Mouse (Mus musculus) liver, embryonic 13.5 days (tissue): Measurements from ENCODE around the gene Baz2b. TPM values are rescaled to one million over a fixed set of nuclear protein-coding genes. Genes with fewer than 3 reads are reported as not detected.

Source experiments
- ATAC-seq: fragments of 200-750 bp; cut with Nextera tagmentation; 2 replicates; pipeline ENCODE4 v1.8.0; 2017; ENCODE audit warnings: low read depth, mild to moderate bottlenecking, moderate number of reproducible peaks, moderate library complexity
- DNase-seq: peaks from one replicate; pipeline ENCODE4 v3.0.0; 2022
- H3K27ac ChIP-seq: fragments of 300-500 bp; sonication (generic); 2 replicates; pipeline ENCODE4 v1.5.1; 2015; ENCODE audit warnings: moderate library complexity, mild to moderate bottlenecking, inconsistent platforms
- H3K27me3 ChIP-seq: fragments of 300-500 bp; sonication (generic); 2 replicates; pipeline ENCODE4 v1.6.1; 2015; ENCODE audit warnings: mild to moderate bottlenecking, inconsistent platforms
- H3K36me3 ChIP-seq: fragments of 300-500 bp; sonication (generic); 2 replicates; pipeline ENCODE4 v1.6.1; 2015; ENCODE audit warnings: mild to moderate bottlenecking, inconsistent platforms
- H3K4me1 ChIP-seq: fragments of 300-500 bp; sonication (generic); replicated peaks from 2 replicates; pipeline ENCODE4 v1.6.1; 2015; ENCODE audit warnings: inconsistent platforms
- H3K4me2 ChIP-seq: fragments of 300-500 bp; sonication (generic); 2 replicates; pipeline ENCODE4 v1.6.1; 2015; ENCODE audit warnings: inconsistent platforms, mild to moderate bottlenecking, moderate library complexity
- H3K4me3 ChIP-seq: fragments of 300-500 bp; sonication (generic); replicated peaks from 2 replicates; pipeline ENCODE4 v1.5.1; 2015; ENCODE audit warnings: mild to moderate bottlenecking, inconsistent platforms
- H3K9ac ChIP-seq: fragments of 300-500 bp; sonication (generic); 2 replicates; pipeline ENCODE4 v1.6.1; 2015; ENCODE audit warnings: mild to moderate bottlenecking, inconsistent platforms
- H3K9me3 ChIP-seq: fragments of 300-500 bp; sonication (generic); replicated peaks from 2 replicates; pipeline ENCODE4 v1.6.1; 2016; ENCODE audit warnings: inconsistent platforms
- WGBS: fragments of 180-500 bp; shearing (Covaris S2); methylation state at CpG from one replicate; pipeline ENCODE4 v1.1.7; 2015; ENCODE audit not compliant: insufficient replicate concordance; 5-methylcytosine and 5-hydroxymethylcytosine counted together
- polyA plus RNA-seq: library from polyadenylated mRNA; unstranded; fragments of >200 nt; fragmentation: Nextera tagmentation; extraction: Ambion mirVana; gene quantifications from 2 replicates; pipeline ENCODE4 v1.2.1, GENCODE M21; 2015

Gene Baz2b
- polyA plus RNA-seq, 1 experiment from 2014 or later = 14.4 TPM

GRCm38 (mm10) chr2:60021138-60021537 is 188.5 kb downstream of the Baz2b start:
- no peak overlapping the region for H3K4me3 ChIP-seq

GRCm38 (mm10) chr2:60019546-60020250 is 189.9 kb downstream of the Baz2b start:
- Histone ChIP-seq H3K36me3 (no peaks in the 10 kb centered on the region), H3K27ac (peak overlapping the region; percentile 7; the same call in 1 of the 2 replicates), H3K9ac (no peak overlapping the region), H3K4me1 (no peaks in the 10 kb centered on the region), H3K9me3 (no peaks in the 10 kb centered on the region), H3K4me3 (no peak overlapping the region), H3K4me2 (no peak overlapping the region), H3K27me3 (no peaks in the 10 kb centered on the region)
- ATAC-seq (no peak), DNase-seq (no peak)
- WGBS = 72% methylated on average over 3 of the region's 3 CpGs

More at GRCm38 (mm10) chr2:60021138-60021537, 188.5 kb downstream of the Baz2b start:
- Histone ChIP-seq H3K4me1 (no peaks in the 10 kb centered on the region), H3K36me3 (no peaks in the 10 kb centered on the region), H3K4me2 (no peak overlapping the region), H3K9ac (no peak overlapping the region), H3K9me3 (no peaks in the 10 kb centered on the region), H3K27ac (no peak overlapping the region), H3K27me3 (no peaks in the 10 kb centered on the region)
- ATAC-seq = no peak
- no peak for DNase-seq
- 61% methylated on average over 6 of the region's 6 CpGs for WGBS

DNA sequence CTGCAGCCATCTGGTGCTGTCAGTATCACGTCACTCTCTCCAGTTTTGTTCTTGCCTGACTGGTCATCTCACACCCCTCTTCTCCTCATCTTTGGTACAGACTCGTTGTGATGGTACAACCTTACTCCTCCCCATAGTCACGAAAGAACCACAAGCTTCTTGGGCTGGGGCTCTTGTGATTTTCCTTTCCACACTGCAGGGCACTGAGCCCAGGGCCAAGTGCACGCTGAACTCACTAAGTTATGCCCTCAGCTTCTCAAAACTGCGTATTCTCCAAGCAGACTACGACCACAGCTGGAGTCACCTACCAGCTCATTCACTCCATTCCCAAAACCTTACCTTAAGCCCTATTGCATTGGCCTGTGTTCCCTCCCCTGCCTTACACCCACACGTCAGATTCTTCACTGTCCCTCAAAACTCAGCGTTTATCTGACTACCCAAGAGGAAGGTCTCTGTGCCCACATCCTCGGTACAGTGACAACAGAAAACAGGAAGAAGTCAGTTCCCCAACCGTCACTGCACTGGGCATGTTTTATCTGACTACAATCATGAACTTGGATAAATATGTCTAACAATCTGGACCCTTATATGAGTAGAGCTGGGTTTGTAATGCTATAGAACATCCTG is 190.7 kb downstream of the Baz2b start:
- Histone ChIP-seq H3K9ac (no peak overlapping the region), H3K27me3 (no peaks in the 10 kb centered on the region), H3K4me3 (no peak overlapping the region), H3K36me3 (no peaks in the 10 kb centered on the region), H3K4me2 (no peak overlapping the region), H3K27ac (peak overlapping the region; percentile 7; the same call in 1 of the 2 replicates), H3K9me3 (no peaks in the 10 kb centered on the region), H3K4me1 (no peaks in the 10 kb centered on the region)
- DNase-seq (no peak), ATAC-seq (no peak)
- 26% methylated on average over 10 of the region's 10 CpGs for WGBS

- Histone ChIP-seq H3K4me1 (no peaks in the 10 kb centered on the region), H3K27me3 (no peaks in the 10 kb centered on the region), H3K4me2 (no peak overlapping the region), H3K9me3 (no peaks in the 10 kb centered on the region), H3K9ac (no peak overlapping the region), H3K4me3 (no peak overlapping the region), H3K27ac (no peak overlapping the region), H3K36me3 (no peaks in the 10 kb centered on the region)
- DNase-seq (no peak), ATAC-seq (no peak)
- WGBS = 57% methylated on average over 3 of the region's 3 CpGs
These were observed 198.1 kb downstream of the Baz2b start for GRCm38 (mm10) chr2:60011526-60011925.

DNA sequence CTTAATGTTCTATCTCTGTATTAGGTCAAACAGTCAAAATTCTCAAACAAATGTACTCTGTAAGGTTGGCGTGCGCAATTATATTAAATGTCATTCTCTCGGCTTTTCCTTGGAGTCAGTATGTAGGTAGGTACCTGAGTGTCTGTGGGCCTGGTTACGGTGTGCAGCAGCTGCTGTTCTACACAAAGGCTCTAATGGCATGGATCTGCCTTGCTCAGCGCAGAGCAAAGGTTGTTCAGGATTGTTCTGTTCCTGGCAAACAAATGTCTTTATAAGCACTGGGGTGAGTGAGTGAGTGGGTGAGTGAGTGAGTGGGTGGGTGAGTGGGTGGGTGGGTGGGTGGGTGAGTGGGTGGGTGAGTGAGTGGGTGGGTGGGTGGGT is 206.0 kb downstream of the Baz2b start:
- ATAC-seq = no peak
- Histone ChIP-seq H3K4me1 (peaks cover 10% of the 10 kb centered on the region), H3K9ac (no peak overlapping the region), H3K36me3 (peaks cover 6% of the 10 kb centered on the region), H3K27me3 (no peaks in the 10 kb centered on the region), H3K4me3 (no peak overlapping the region), H3K9me3 (no peaks in the 10 kb centered on the region), H3K4me2 (no peak overlapping the region), H3K27ac (no peak overlapping the region)
- DNase-seq = no peak
- WGBS = 83% methylated on average over 5 of the region's 5 CpGs

- H3K27ac ChIP-seq = no peak overlapping the region
- H3K36me3 ChIP-seq = peaks cover 6% of the 10 kb centered on the region
- WGBS = 50% methylated on average over 5 of the region's 5 CpGs
- H3K9ac ChIP-seq = no peak overlapping the region
- H3K27me3 ChIP-seq = no peaks in the 10 kb centered on the region
- H3K4me2 ChIP-seq = no peak overlapping the region
- peaks cover 13% of the 10 kb centered on the region for H3K4me1 ChIP-seq
- ATAC-seq = peak; percentile 67
- no peaks in the 10 kb centered on the region for H3K9me3 ChIP-seq
- no peak overlapping the region for H3K4me3 ChIP-seq
- no peak for DNase-seq
These were observed 206.5 kb downstream of the Baz2b start for GRCm38 (mm10) chr2:60003038-60003664.

- H3K4me3 ChIP-seq = no peak overlapping the region
- DNase-seq = no peak
- peaks cover 6% of the 10 kb centered on the region for H3K36me3 ChIP-seq
- no peaks in the 10 kb centered on the region for H3K9me3 ChIP-seq
- 87% methylated on average over 4 of the region's 4 CpGs for WGBS
- peaks cover 22% of the 10 kb centered on the region for H3K4me1 ChIP-seq
- no peak for ATAC-seq
- H3K9ac ChIP-seq = no peak overlapping the region
- H3K4me2 ChIP-seq = no peak overlapping the region
- H3K27me3 ChIP-seq = no peaks in the 10 kb centered on the region
- H3K27ac ChIP-seq = no peak overlapping the region
These were observed 209.4 kb downstream of the Baz2b start for GRCm38 (mm10) chr2:60000268-60000667.

- H3K27ac ChIP-seq = no peak overlapping the region
- DNase-seq = no peak
- ATAC-seq = no peak
These were observed 212.0 kb downstream of the Baz2b start for GRCm38 (mm10) chr2:59997479-59998228.

GRCm38 (mm10) chr2:59996911-59997310 is 212.7 kb downstream of the Baz2b start:
- Histone ChIP-seq H3K4me3 (no peak overlapping the region), H3K4me2 (no peak overlapping the region), H3K27ac (no peak overlapping the region), H3K9me3 (no peaks in the 10 kb centered on the region), H3K27me3 (no peaks in the 10 kb centered on the region), H3K9ac (no peak overlapping the region), H3K36me3 (peaks cover 3% of the 10 kb centered on the region; the same call in 1 of the 2 replicates), H3K4me1 (peaks cover 19% of the 10 kb centered on the region)
- no peak for ATAC-seq
- DNase-seq = no peak
- WGBS = 85% methylated on average over 5 of the region's 5 CpGs

More at GRCm38 (mm10) chr2:59997479-59998228, 212.0 kb downstream of the Baz2b start:
- Histone ChIP-seq H3K4me2 (no peak overlapping the region), H3K27me3 (no peaks in the 10 kb centered on the region), H3K4me1 (peaks cover 12% of the 10 kb centered on the region), H3K9me3 (no peaks in the 10 kb centered on the region), H3K36me3 (peaks cover 3% of the 10 kb centered on the region; the same call in 1 of the 2 replicates), H3K4me3 (no peak overlapping the region), H3K9ac (no peak overlapping the region)
- 60% methylated on average over 8 of the region's 8 CpGs for WGBS

DNA sequence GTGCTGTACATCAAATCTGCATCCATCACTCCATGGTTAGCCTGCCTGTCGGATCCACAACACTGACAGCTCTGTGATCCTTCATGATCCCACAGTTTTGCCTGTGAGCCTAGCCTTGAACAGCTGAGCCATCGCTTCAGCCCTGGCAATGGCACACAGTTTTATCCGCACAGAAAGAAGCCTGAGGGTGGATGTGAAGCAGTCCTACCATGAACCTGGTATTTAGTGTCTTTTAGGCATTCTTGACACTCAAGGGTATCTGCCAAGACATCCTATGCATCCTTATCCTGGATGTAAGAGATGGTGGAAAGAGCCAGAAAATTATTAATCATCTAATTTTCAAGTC is 216.5 kb downstream of the Baz2b start:
- no peak for DNase-seq
- no peak for ATAC-seq
- peaks cover 22% of the 10 kb centered on the region for H3K4me1 ChIP-seq
- H3K9me3 ChIP-seq = no peaks in the 10 kb centered on the region
- H3K9ac ChIP-seq = no peak overlapping the region
- no peak overlapping the region for H3K4me3 ChIP-seq
- WGBS = 77% methylated on average over 3 of the region's 3 CpGs
- H3K36me3 ChIP-seq = no peaks in the 10 kb centered on the region
- H3K27me3 ChIP-seq = no peaks in the 10 kb centered on the region
- no peak overlapping the region for H3K27ac ChIP-seq
- H3K4me2 ChIP-seq = no peak overlapping the region

- Histone ChIP-seq H3K4me2 (no peak overlapping the region), H3K9ac (no peak overlapping the region), H3K27ac (no peak overlapping the region), H3K36me3 (no peaks in the 10 kb centered on the region), H3K27me3 (no peaks in the 10 kb centered on the region), H3K9me3 (no peaks in the 10 kb centered on the region), H3K4me1 (peaks cover 17% of the 10 kb centered on the region), H3K4me3 (no peak overlapping the region)
- ATAC-seq = no peak
- DNase-seq = no peak
- 77% methylated on average over 10 of the region's 10 CpGs for WGBS
These were observed 217.0 kb downstream of the Baz2b start for GRCm38 (mm10) chr2:59992488-59993189.
